ENCODE assay signal across 12 mouse cellular contexts in genomic region chr6:54369913-54370542, GRCm38 (mm10). TPM values are rescaled to one million over a fixed set of nuclear protein-coding genes. Genes with fewer than 3 reads are reported as not detected.
DNase-seq lines count a peak whose midpoint lies in the region; ATAC-seq lines count a peak whose summit lies in the region.
"Had no signal": no experiment of that assay in that cellular context is flagged by ENCODE, and none has a peak within 500 bp of the region (broad histone marks: within the 10 kb centered on the region; RNA-seq: fewer than 3 reads in every experiment).

No protein-coding gene starts in this region.

- H3K4me2 ChIP-seq in kidney, embryonic 14.5 days (replicated peaks; ENCODE audit: low read depth, low read length), result no peak overlapping the region
- H3K4me2 ChIP-seq in limb, embryonic 15.5 days, result no peak overlapping the region
- H3K4me2 ChIP-seq: midbrain, embryonic 15.5 days had no signal

- H3K9ac ChIP-seq in kidney, embryonic 14.5 days (ENCODE audit: low read depth, low read length), result no peak overlapping the region
- H3K9ac ChIP-seq in limb, embryonic 15.5 days, result no peak overlapping the region
- H3K9ac ChIP-seq: midbrain, embryonic 15.5 days had no signal

- WGBS in kidney, embryonic 14.5 days, result 27% methylated on average over 6 of the region's 6 CpGs
- WGBS in embryonic facial prominence, embryonic 10.5 days, result 51% methylated on average over 6 of the region's 6 CpGs
- 61% methylated on average over 6 of the region's 6 CpGs for WGBS in limb, embryonic 15.5 days

- no peaks in the 10 kb centered on the region for H3K27me3 ChIP-seq in kidney, embryonic 14.5 days (ENCODE audit: control insufficient read depth, insufficient read depth, low read length)
- peaks cover 10% of the 10 kb centered on the region; the same call in 1 of the 2 replicates for H3K27me3 ChIP-seq in embryonic facial prominence, embryonic 10.5 days (replicated peaks; ENCODE audit: low read depth, poor library complexity, severe bottlenecking)
- no peaks in the 10 kb centered on the region for H3K27me3 ChIP-seq in limb, embryonic 15.5 days

- no peaks in the 10 kb centered on the region for H3K36me3 ChIP-seq in kidney, embryonic 14.5 days (ENCODE audit: control insufficient read depth, insufficient read depth, low read length)
- H3K36me3 ChIP-seq in embryonic facial prominence, embryonic 10.5 days (replicated peaks), result no peaks in the 10 kb centered on the region
- no peaks in the 10 kb centered on the region for H3K36me3 ChIP-seq in limb, embryonic 15.5 days
- H3K36me3 ChIP-seq: midbrain, embryonic 15.5 days had no signal

- 0 out of 2 replicates have a peak, but pooled peaks cover 3% of the 10 kb centered on the region for H3K4me1 ChIP-seq in kidney, embryonic 14.5 days (ENCODE audit: control insufficient read depth, insufficient read depth, low read length)
- peaks cover 30% of the 10 kb centered on the region for H3K4me1 ChIP-seq in embryonic facial prominence, embryonic 10.5 days
- H3K4me1 ChIP-seq in limb, embryonic 15.5 days, result no peaks in the 10 kb centered on the region
- H3K4me1 ChIP-seq: midbrain, embryonic 15.5 days had no signal

- H3K4me3 ChIP-seq in kidney, embryonic 14.5 days (ENCODE audit: low read length), result no peak overlapping the region
- H3K4me3 ChIP-seq in embryonic facial prominence, embryonic 10.5 days, result no peak overlapping the region
- no peak overlapping the region for H3K4me3 ChIP-seq in limb, embryonic 15.5 days
- H3K4me3 ChIP-seq: midbrain, embryonic 15.5 days had no signal

- peak; percentile 95 for ATAC-seq in kidney, embryonic 14.5 days (ENCODE audit: low FRiP score, low TSS enrichment)
- peak; percentile 69; the same call in 1 of the 2 replicates for ATAC-seq in limb, embryonic 15.5 days (ENCODE audit: insufficient number of reproducible peaks, low FRiP score, low TSS enrichment, low read depth)
- ATAC-seq: inflammation-experienced regulatory T-cells, adult 6 months; midbrain, embryonic 15.5 days had no signal

- H3K27ac ChIP-seq in kidney, embryonic 14.5 days (ENCODE audit: low read depth, low read length), result peak overlapping the region; percentile 51; the same call in 1 of the 2 replicates
- H3K27ac ChIP-seq in embryonic facial prominence, embryonic 10.5 days (replicated peaks), result peak overlapping the region; percentile 61
- H3K27ac ChIP-seq in limb, embryonic 15.5 days, result no peak overlapping the region
- H3K27ac ChIP-seq: midbrain, embryonic 15.5 days had no signal

- no peaks in the 10 kb centered on the region for H3K9me3 ChIP-seq in kidney, embryonic 14.5 days (ENCODE audit: control insufficient read depth, low read length)
- H3K9me3 ChIP-seq in embryonic facial prominence, embryonic 10.5 days, result no peaks in the 10 kb centered on the region
- no peaks in the 10 kb centered on the region for H3K9me3 ChIP-seq in limb, embryonic 15.5 days
- H3K9me3 ChIP-seq: midbrain, embryonic 15.5 days had no signal

- DNase-seq in kidney, adult 11 months, result no peak
- DNase-seq in embryonic facial prominence, embryonic 10.5 days (ENCODE audit: low spot score), result peak; percentile 39
- DNase-seq in gastrocnemius, adult 18-20 months (ENCODE audit: low spot score), result peak; percentile 66
- DNase-seq in spleen, postnatal 14 days (ENCODE audit: low spot score in 2 of 2), result no peak
- DNase-seq in thymus, postnatal 25 days, result no peak
- no peak for DNase-seq in adrenal gland, postnatal 10 days
- DNase-seq: adrenal gland, postnatal 25 days; left cerebral cortex, postnatal 4 days had no signal

RNA-seq across cellular contexts. Expression of gene Prr15, which starts 44.4 kb away (rescaled TPM):
- 6.2 and 6.4 TPM in 2 replicates for polyA plus RNA-seq in kidney, embryonic 14.5 days (2014; fragmentation: Nextera tagmentation; extraction: Ambion mirVana)
- 2.9 and 3.6 TPM in 2 replicates for polyA plus RNA-seq in embryonic facial prominence, embryonic 10.5 days (2016; fragmentation: Nextera tagmentation; extraction: Ambion mirVana)
- 1 to 10 TPM in 1 of 2 experiments, under 1 TPM in 1; 0.59 to 1.0 TPM for total RNA-seq in gastrocnemius, adult 18-20 months (2021)
- polyA plus RNA-seq in limb, embryonic 15.5 days (2015; fragmentation: Nextera tagmentation; extraction: Ambion mirVana), result 0.61 and 0.62 TPM in 2 replicates
- total RNA-seq in adrenal gland, postnatal 10 days (2021), result 1 to 10 TPM; 4.7 to 5.2 TPM

RNA-seq across cellular contexts. Expression of gene Wipf3, which starts 59.4 kb away (rescaled TPM):
- 2.3 and 2.7 TPM in 2 replicates for polyA plus RNA-seq in kidney, embryonic 14.5 days (2014; fragmentation: Nextera tagmentation; extraction: Ambion mirVana)
- 1.1 and 1.4 TPM in 2 replicates for polyA plus RNA-seq in embryonic facial prominence, embryonic 10.5 days (2016; fragmentation: Nextera tagmentation; extraction: Ambion mirVana)
- total RNA-seq in gastrocnemius, adult 18-20 months (2021), result 10 to 100 TPM; 12.5 to 13.7 TPM
- polyA plus RNA-seq in limb, embryonic 15.5 days (2015; fragmentation: Nextera tagmentation; extraction: Ambion mirVana), result 1.4 and 1.5 TPM in 2 replicates
- total RNA-seq in adrenal gland, postnatal 10 days (2021), result 1 to 10 TPM; 4.6 to 8.2 TPM

Comparison
In these comparisons a context has a peak if more than half of its experiments do, and no peak if none do; other contexts are left out.
1. DNase-seq: peak in embryonic facial prominence, embryonic 10.5 days (single experiment) and gastrocnemius, adult 18-20 months (single experiment); none in kidney, adult 11 months (single experiment), spleen, postnatal 14 days (0 of 2), thymus, postnatal 25 days (single experiment) and adrenal gland, postnatal 10 days (single experiment).